Mouse (Mus musculus) myocyte (in vitro differentiated cells): ENCODE results near the gene Fam49a.

Experiments used
- MAX ChIP-seq: IDR thresholded peaks from one replicate; pipeline ENCODE4 v1.6.1; 2011; ENCODE audit warnings: low read depth, mild to moderate bottlenecking, control low read depth
- POLR2A ChIP-seq: IDR thresholded peaks from one replicate; pipeline ENCODE4 v1.6.1; 2011; ENCODE audit warnings: low read depth, mild to moderate bottlenecking, control low read depth, moderate library complexity; ENCODE audit not compliant: insufficient read length
- TCF12 ChIP-seq: IDR thresholded peaks from one replicate; pipeline ENCODE4 v1.6.1; 2011; ENCODE audit warnings: mild to moderate bottlenecking, control low read depth; ENCODE audit not compliant: poor library complexity, insufficient read depth, severe bottlenecking
- USF1 ChIP-seq: IDR thresholded peaks from one replicate; pipeline ENCODE4 v1.6.1; 2011; ENCODE audit warnings: low read depth, mild to moderate bottlenecking, control low read depth, moderate library complexity

DNA sequence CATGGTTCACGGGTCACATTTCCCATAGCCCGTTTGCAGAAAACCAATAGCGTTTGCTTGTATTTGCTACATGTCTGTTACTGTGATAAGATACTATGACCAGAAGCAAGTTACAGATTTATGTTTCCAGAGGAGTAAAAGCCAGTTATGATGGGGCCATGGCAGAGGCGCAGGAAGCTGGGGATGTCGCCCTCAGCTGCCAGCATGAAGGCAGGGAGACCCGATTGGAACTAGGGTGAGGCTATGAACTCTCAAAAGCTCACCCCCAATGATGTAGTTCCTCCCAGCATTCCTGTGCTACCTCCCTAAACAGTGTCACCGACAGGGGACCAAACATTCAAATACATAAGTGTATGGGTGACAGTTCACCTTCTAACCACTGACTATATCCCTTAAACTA, 73.6 kb downstream of the Fam49a start:
- TF ChIP-seq POLR2A: no peak
- no peak for TF ChIP-seq MAX
- no peak for TF ChIP-seq TCF12
- TF ChIP-seq USF1: no peak
